20 mouse cellular contexts compared by ENCODE assay signal in the genomic region with DNA sequence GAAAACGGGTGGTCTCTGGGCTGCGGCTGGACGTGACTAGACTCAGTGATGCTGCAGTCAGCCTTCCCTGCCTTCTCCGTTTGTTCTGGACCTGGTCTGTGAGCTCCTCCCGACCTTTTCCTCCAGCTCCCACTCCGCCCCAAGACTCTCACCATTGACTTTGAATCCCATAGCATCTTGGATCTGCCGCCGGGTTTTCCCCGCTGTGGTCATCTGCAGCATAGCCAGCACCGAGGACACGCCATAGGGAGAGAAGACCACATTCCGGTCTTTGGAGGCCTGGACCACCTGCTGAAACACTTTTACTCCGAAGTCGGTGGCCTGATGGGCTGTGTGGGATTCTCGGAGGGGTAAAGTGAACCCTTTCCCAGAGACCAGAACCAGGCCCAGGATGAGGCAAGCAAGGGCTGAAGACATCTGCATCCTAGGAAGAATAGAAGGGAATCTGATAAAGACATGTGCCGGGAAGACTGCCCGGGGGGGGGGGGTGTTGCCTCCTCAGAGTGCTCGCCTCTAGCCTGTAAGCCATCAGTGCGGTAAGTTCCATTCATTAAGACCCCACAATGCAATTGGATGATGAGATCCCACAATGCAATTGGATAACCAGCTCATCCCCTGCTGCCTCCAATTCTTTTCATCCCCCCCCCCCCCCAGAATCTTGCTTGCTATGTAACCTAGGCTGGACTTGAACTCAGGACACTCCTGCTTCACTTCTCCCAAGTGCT. TPM values are rescaled to one million over a fixed set of nuclear protein-coding genes. Genes with fewer than 3 reads are reported as not detected.
DNase-seq lines count a peak whose midpoint lies in the region; ATAC-seq and TF ChIP-seq lines count a peak whose summit lies in the region.
"Had no signal": no experiment of that assay in that cellular context is flagged by ENCODE, and none has a peak within 500 bp of the region (broad histone marks: within the 10 kb centered on the region; RNA-seq: fewer than 3 reads in every experiment).

No protein-coding gene starts in this region.

- H3K4me2 ChIP-seq in heart, embryonic 12.5 days: peak overlapping the region; percentile 68; the same call in 1 of the 2 replicates
- peak overlapping the region; percentile 63 for H3K4me2 ChIP-seq in liver, postnatal 0 days (ENCODE audit: low read depth, low read length)
- H3K4me2 ChIP-seq in liver, embryonic 11.5 days: no peak overlapping the region
- H3K4me2 ChIP-seq in embryonic facial prominence, embryonic 15.5 days (replicated peaks): peak overlapping the region; percentile 50; the same call in 1 of the 2 replicates

- H3K9ac ChIP-seq in heart, embryonic 12.5 days: no peak overlapping the region
- no peak overlapping the region for H3K9ac ChIP-seq in liver, postnatal 0 days (replicated peaks)
- no peak overlapping the region for H3K9ac ChIP-seq in liver, embryonic 11.5 days (ENCODE audit: low read depth, low read length)
- H3K9ac ChIP-seq in embryonic facial prominence, embryonic 15.5 days: no peak overlapping the region
- H3K9ac ChIP-seq: forebrain, postnatal 0 days; liver, embryonic 15.5 days; stomach, embryonic 15.5 days had no signal

- DNase-seq in heart, postnatal 36 days: no peak
- DNase-seq in liver, postnatal 0 days: no peak
- DNase-seq in liver, embryonic 11.5 days (ENCODE audit: low spot score): no peak
- DNase-seq in yolk sac, embryonic 10.5 days (ENCODE audit: low spot score): no peak
- DNase-seq: adrenal gland, adult 8-10 months; cerebellum, adult 8-10 months; forebrain, postnatal 0 days; kidney, adult 2 months; layer of hippocampus, postnatal 36 days; left cerebral cortex, postnatal 4 days; right cerebral cortex, adult 18-20 months; spleen, adult 18-20 months; thymus, postnatal 14 days had no signal

- no peak for ATAC-seq in heart, embryonic 12.5 days (ENCODE audit: insufficient number of reproducible peaks, low FRiP score)
- no peak for ATAC-seq in liver, postnatal 0 days
- ATAC-seq in liver, embryonic 11.5 days (replicated peaks; ENCODE audit: low FRiP score): no peak
- ATAC-seq in embryonic facial prominence, embryonic 15.5 days (ENCODE audit: insufficient number of reproducible peaks, low FRiP score, low TSS enrichment, low read depth): no peak

- peaks cover 34% of the 10 kb centered on the region for H3K4me1 ChIP-seq in heart, embryonic 12.5 days (replicated peaks)
- peaks cover 36% of the 10 kb centered on the region for H3K4me1 ChIP-seq in liver, postnatal 0 days (ENCODE audit: insufficient read depth)
- peaks cover 16% of the 10 kb centered on the region for H3K4me1 ChIP-seq in liver, embryonic 11.5 days (replicated peaks; ENCODE audit: control insufficient read depth, insufficient read depth, low read length)
- peaks cover 22% of the 10 kb centered on the region for H3K4me1 ChIP-seq in embryonic facial prominence, embryonic 15.5 days

- intact Hi-C loops in heart, postnatal 36 days (cut with DNase I): loop anchor here (2.0 kb wide), 1 partner anchor 36 kb away; no protein-coding TSS in a partner anchor

- H3K9me3 ChIP-seq in heart, embryonic 12.5 days (replicated peaks): no peaks in the 10 kb centered on the region
- no peaks in the 10 kb centered on the region for H3K9me3 ChIP-seq in liver, postnatal 0 days (ENCODE audit: low read length)
- no peaks in the 10 kb centered on the region for H3K9me3 ChIP-seq in liver, embryonic 11.5 days (ENCODE audit: control insufficient read depth, low read length)
- no peaks in the 10 kb centered on the region for H3K9me3 ChIP-seq in embryonic facial prominence, embryonic 15.5 days (replicated peaks)
- H3K9me3 ChIP-seq: G1E; liver, embryonic 15.5 days; stomach, embryonic 15.5 days had no signal

- peak overlapping the region; percentile 41 for H3ac ChIP-seq in C2C12 (ENCODE audit: control insufficient read depth, insufficient read length, low read depth)

- peaks cover 13% of the 10 kb centered on the region; the same call in 1 of the 2 replicates for H3K36me3 ChIP-seq in heart, embryonic 12.5 days
- H3K36me3 ChIP-seq in liver, postnatal 0 days (replicated peaks; ENCODE audit: insufficient read depth, low read length): peaks cover 12% of the 10 kb centered on the region
- no peaks in the 10 kb centered on the region for H3K36me3 ChIP-seq in liver, embryonic 11.5 days (ENCODE audit: control insufficient read depth, insufficient read depth, low read length)
- peaks cover 44% of the 10 kb centered on the region for H3K36me3 ChIP-seq in C2C12 (ENCODE audit: control insufficient read depth, insufficient read depth)
- H3K36me3 ChIP-seq in embryonic facial prominence, embryonic 15.5 days: no peaks in the 10 kb centered on the region
- H3K36me3 ChIP-seq: liver, embryonic 15.5 days; stomach, embryonic 15.5 days had no signal

- no peak overlapping the region for H3K27ac ChIP-seq in heart, embryonic 12.5 days (ENCODE audit: poor library complexity, severe bottlenecking)
- H3K27ac ChIP-seq in liver, postnatal 0 days (ENCODE audit: low read depth): no peak overlapping the region
- no peak overlapping the region for H3K27ac ChIP-seq in liver, embryonic 11.5 days (ENCODE audit: low read depth, low read length)
- no peak overlapping the region for H3K27ac ChIP-seq in embryonic facial prominence, embryonic 15.5 days (replicated peaks)
- H3K27ac ChIP-seq: liver, embryonic 15.5 days; stomach, embryonic 15.5 days had no signal

- H3K4me3 ChIP-seq in heart, embryonic 12.5 days: no peak overlapping the region
- no peak overlapping the region for H3K4me3 ChIP-seq in liver, postnatal 0 days (ENCODE audit: low read depth, low read length)
- no peak overlapping the region for H3K4me3 ChIP-seq in liver, embryonic 11.5 days (ENCODE audit: low read depth, low read length)
- H3K4me3 ChIP-seq in C2C12 (ENCODE audit: insufficient read depth, poor library complexity, severe bottlenecking): peak overlapping the region; percentile 44
- no peak overlapping the region for H3K4me3 ChIP-seq in embryonic facial prominence, embryonic 15.5 days (replicated peaks)

- no peaks in the 10 kb centered on the region for H3K27me3 ChIP-seq in heart, embryonic 12.5 days (replicated peaks)
- H3K27me3 ChIP-seq in liver, postnatal 0 days (ENCODE audit: insufficient read depth, low read length): no peaks in the 10 kb centered on the region
- no peaks in the 10 kb centered on the region for H3K27me3 ChIP-seq in liver, embryonic 11.5 days (replicated peaks; ENCODE audit: control insufficient read depth, insufficient read depth, low read length)
- no peaks in the 10 kb centered on the region for H3K27me3 ChIP-seq in C2C12 (ENCODE audit: control insufficient read depth, insufficient read depth, insufficient read length)
- no peaks in the 10 kb centered on the region for H3K27me3 ChIP-seq in embryonic facial prominence, embryonic 15.5 days
- H3K27me3 ChIP-seq: stomach, embryonic 15.5 days had no signal

- whole genome bisulfite sequencing in heart, embryonic 12.5 days: 77% methylated on average over 19 of the region's 19 CpGs
- WGBS in liver, postnatal 0 days (ENCODE audit: insufficient replicate concordance): 81% methylated on average over 19 of the region's 19 CpGs
- WGBS in liver, embryonic 11.5 days: 80% methylated on average over 19 of the region's 19 CpGs
- 87% methylated on average over 19 of the region's 19 CpGs for WGBS in embryonic facial prominence, embryonic 15.5 days

- no peak for TF ChIP-seq EP300 in liver, postnatal 0 days (IDR thresholded peaks at IDR 0.05; ENCODE audit: low read depth)

- H3K79me2 ChIP-seq in C2C12 (ENCODE audit: control insufficient read depth, insufficient read depth): peaks cover 56% of the 10 kb centered on the region

- no peak for TF ChIP-seq CTCF in liver, postnatal 0 days (IDR thresholded peaks at IDR 0.05; ENCODE audit: low read depth)
- no peak for TF ChIP-seq CTCF in C2C12 (IDR thresholded peaks at IDR 0.05; ENCODE audit: control insufficient read depth, insufficient read depth, insufficient read length)

- H3K79me3 ChIP-seq in C2C12 (ENCODE audit: low read depth): peaks cover 38% of the 10 kb centered on the region

TF ChIP-seq in C2C12, 6 proteins besides CTCF, POLR2A, EP300 and RAD21 (continues in another document):
- TF ChIP-seq FOSL1 (IDR thresholded peaks at IDR 0.05; ENCODE audit: insufficient read depth, low read length, poor library complexity, severe bottlenecking) (no peak), MYOD1 (IDR thresholded peaks at IDR 0.05; ENCODE audit: control insufficient read depth, insufficient read length, low read depth) (no peak)

RNA-seq across cellular contexts. Expression of a gene that starts 1.0 kb away (rescaled TPM):
- 0.69 and 0.70 TPM in 2 replicates for polyA plus RNA-seq in heart, embryonic 12.5 days (2016; fragmentation: Nextera tagmentation; extraction: Ambion mirVana)
- total RNA-seq in heart, postnatal 36 days (2021): 10 to 100 TPM; 28.1 to 42.8 TPM
- 0.23 and 0.25 TPM in 2 replicates for polyA plus RNA-seq in liver, postnatal 0 days (2015; fragmentation: Nextera tagmentation; extraction: Ambion mirVana)
- 0.09 and 0.15 TPM in 2 replicates for polyA plus RNA-seq in liver, embryonic 11.5 days (2014; fragmentation: Nextera tagmentation; extraction: Ambion mirVana)
- 131 TPM for polyA plus RNA-seq in C2C12 (2012; fragmentation: generic; extraction: Trizol)
- polyA plus RNA-seq in embryonic facial prominence, embryonic 15.5 days (2015; fragmentation: Nextera tagmentation; extraction: Ambion mirVana): 0.38 and 0.51 TPM in 2 replicates

RNA-seq across cellular contexts. Expression of a gene that starts 25.1 kb away (rescaled TPM):
- polyA plus RNA-seq in heart, embryonic 12.5 days (2016; fragmentation: Nextera tagmentation; extraction: Ambion mirVana): 143 and 145 TPM in 2 replicates
- total RNA-seq in heart, postnatal 36 days (2021): 10 to 100 TPM; 38.8 to 41.3 TPM
- 57.9 and 60.7 TPM in 2 replicates for polyA plus RNA-seq in liver, postnatal 0 days (2015; fragmentation: Nextera tagmentation; extraction: Ambion mirVana)
- 163 and 175 TPM in 2 replicates for polyA plus RNA-seq in liver, embryonic 11.5 days (2014; fragmentation: Nextera tagmentation; extraction: Ambion mirVana)
- 360 TPM for polyA plus RNA-seq in C2C12 (2012; fragmentation: generic; extraction: Trizol)
- polyA plus RNA-seq in embryonic facial prominence, embryonic 15.5 days (2015; fragmentation: Nextera tagmentation; extraction: Ambion mirVana): 165 and 166 TPM in 2 replicates

RNA-seq across cellular contexts. Expression of a gene that starts 44.9 kb away (rescaled TPM):
- polyA plus RNA-seq in heart, embryonic 12.5 days (2016; fragmentation: Nextera tagmentation; extraction: Ambion mirVana): 0.12 TPM in 1 of 2 replicates, not detected in the other
- under 1 TPM in 1 of 2 experiments, not detected in 1; 0.11 TPM for total RNA-seq in heart, postnatal 36 days (2021)
- not detected in 2 replicates for polyA plus RNA-seq in liver, postnatal 0 days (2015; fragmentation: Nextera tagmentation; extraction: Ambion mirVana)
- 0.07 TPM in 1 of 2 replicates, not detected in the other for polyA plus RNA-seq in liver, embryonic 11.5 days (2014; fragmentation: Nextera tagmentation; extraction: Ambion mirVana)
- polyA plus RNA-seq in C2C12 (2012; fragmentation: generic; extraction: Trizol): 0.28 TPM
- polyA plus RNA-seq in embryonic facial prominence, embryonic 15.5 days (2015; fragmentation: Nextera tagmentation; extraction: Ambion mirVana): 0.08 and 0.11 TPM in 2 replicates
- total RNA-seq: gastrocnemius, adult 8-10 months had no signal
- polyA plus RNA-seq: liver, embryonic 15.5 days had no signal

RNA-seq across cellular contexts. Expression of a gene that starts 45.0 kb away (rescaled TPM):
- polyA plus RNA-seq in heart, embryonic 12.5 days (2016; fragmentation: Nextera tagmentation; extraction: Ambion mirVana): 7.0 and 7.8 TPM in 2 replicates
- 10 to 100 TPM; 19.9 to 23.0 TPM for total RNA-seq in heart, postnatal 36 days (2021)
- 6.4 and 7.4 TPM in 2 replicates for polyA plus RNA-seq in liver, postnatal 0 days (2015; fragmentation: Nextera tagmentation; extraction: Ambion mirVana)
- polyA plus RNA-seq in liver, embryonic 11.5 days (2014; fragmentation: Nextera tagmentation; extraction: Ambion mirVana): 8.7 and 8.8 TPM in 2 replicates
- polyA plus RNA-seq in C2C12 (2012; fragmentation: generic; extraction: Trizol): 7.4 TPM
- polyA plus RNA-seq in embryonic facial prominence, embryonic 15.5 days (2015; fragmentation: Nextera tagmentation; extraction: Ambion mirVana): 7.8 and 8.5 TPM in 2 replicates

Comparison
In these comparisons a context has a peak if more than half of its experiments do, and no peak if none do; other contexts are left out.
1. RNA of a gene that starts 1.0 kb away (polyA plus RNA-seq): 131 TPM in C2C12 (single experiment); 0.69 to 0.70 TPM in heart, embryonic 12.5 days, 0.38 to 0.51 TPM in embryonic facial prominence, embryonic 15.5 days, 0.23 to 0.25 TPM in liver, postnatal 0 days and 0.09 to 0.15 TPM in liver, embryonic 11.5 days; every median in the first group is over 10 times any median in the second.